Mouse (Mus musculus) heart, embryonic 10.5 days (tissue): ENCODE data around the gene Hspb11. TPM values are rescaled to one million over a fixed set of nuclear protein-coding genes. Genes with fewer than 3 reads are reported as not detected.

Experiments
- DNase-seq: peaks from one replicate; pipeline ENCODE4 v3.0.0-alpha.2; 2017; ENCODE audit warnings: low spot score
- H3K27ac ChIP-seq: fragments of 300-500 bp; sonication (generic); 2 replicates; pipeline ENCODE4 v1.5.1; 2016; ENCODE audit warnings: mild to moderate bottlenecking
- H3K27me3 ChIP-seq: fragments of 300-500 bp; sonication (generic); 2 replicates; pipeline ENCODE4 v1.6.1; 2016; ENCODE audit warnings: mild to moderate bottlenecking; ENCODE audit not compliant: poor library complexity, insufficient read depth, severe bottlenecking
- H3K36me3 ChIP-seq: fragments of 300-500 bp; sonication (generic); 2 replicates; pipeline ENCODE4 v1.6.1; 2016; ENCODE audit warnings: mild to moderate bottlenecking, moderate library complexity
- H3K4me1 ChIP-seq: fragments of 300-500 bp; sonication (generic); 2 replicates; pipeline ENCODE4 v1.6.1; 2016; ENCODE audit warnings: mild to moderate bottlenecking
- H3K4me3 ChIP-seq: fragments of 300-500 bp; sonication (generic); 2 replicates; pipeline ENCODE4 v1.5.1; 2016; ENCODE audit warnings: mild to moderate bottlenecking, moderate library complexity
- H3K9me3 ChIP-seq: fragments of 300-500 bp; sonication (generic); 2 replicates; pipeline ENCODE4 v1.6.1; 2016; ENCODE audit warnings: mild to moderate bottlenecking, moderate library complexity
- WGBS: fragments of 180-500 bp; shearing (Covaris S2); methylation state at CpG from one replicate; pipeline ENCODE4 v1.1.7; 2016; 5-methylcytosine and 5-hydroxymethylcytosine counted together
- polyA plus RNA-seq: library from polyadenylated mRNA; unstranded; fragments of >200 nt; fragmentation: Nextera tagmentation; extraction: Ambion mirVana; gene quantifications from 2 replicates; pipeline ENCODE4 v1.2.1, GENCODE M21; 2016

Hspb11 gene
- polyA plus RNA-seq, 1 experiment from 2014 or later, result 39.4 TPM

DNA sequence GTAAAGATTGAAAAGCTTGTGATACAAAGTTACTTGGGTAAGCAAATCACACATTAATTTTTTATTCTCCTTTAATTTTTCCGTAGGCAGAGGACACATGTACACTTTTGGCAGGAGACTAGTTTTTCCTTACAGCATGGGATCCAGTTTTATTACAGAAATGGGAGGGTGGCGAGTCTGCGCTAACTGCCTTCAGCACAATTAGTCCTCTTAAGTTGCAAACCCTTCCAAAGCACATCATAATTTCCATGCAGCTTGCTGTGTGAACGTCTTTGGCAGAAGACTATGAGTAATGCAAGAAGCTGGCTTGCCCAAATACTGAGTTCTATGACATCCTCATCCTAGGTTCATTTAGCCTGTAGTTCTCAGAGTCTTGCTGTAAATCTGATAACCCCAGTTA lies 20.3 kb downstream of the Hspb11 start:
- H3K27me3 ChIP-seq, result no peaks in the 10 kb centered on the region
- no peak overlapping the region for H3K4me3 ChIP-seq
- peaks cover 2% of the 10 kb centered on the region; the same call in 1 of the 2 replicates for H3K36me3 ChIP-seq
- no peak for DNase-seq
- WGBS, result 83% methylated on average over 4 of the region's 4 CpGs
- H3K27ac ChIP-seq, result no peak overlapping the region
- peaks cover 12% of the 10 kb centered on the region for H3K4me1 ChIP-seq
- H3K9me3 ChIP-seq, result no peaks in the 10 kb centered on the region

DNA sequence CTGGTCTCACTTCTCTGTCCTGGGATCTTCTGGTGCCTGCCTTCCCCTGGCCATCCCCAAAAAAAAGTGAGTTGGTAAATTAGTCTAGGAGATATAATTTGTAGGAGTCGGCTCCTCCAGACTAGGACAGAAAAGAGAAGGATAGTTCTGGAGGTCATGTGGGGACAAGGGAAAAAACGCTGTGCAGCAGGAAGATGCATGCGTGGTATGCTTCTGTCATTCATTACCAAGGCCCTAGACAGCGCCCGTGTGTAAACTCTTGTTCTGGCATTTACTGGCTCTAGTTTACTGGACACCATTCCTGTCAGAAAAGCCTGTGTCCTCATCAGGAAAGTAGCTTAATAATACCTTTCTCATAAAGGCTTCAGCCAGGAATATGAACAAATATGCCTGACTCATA lies 21.1 kb downstream of the Hspb11 start:
- WGBS, result 71% methylated on average over 5 of the region's 5 CpGs
- Histone ChIP-seq H3K27ac (no peak overlapping the region), H3K4me1 (peaks cover 14% of the 10 kb centered on the region), H3K9me3 (no peaks in the 10 kb centered on the region), H3K4me3 (no peak overlapping the region), H3K36me3 (peaks cover 2% of the 10 kb centered on the region; the same call in 1 of the 2 replicates), H3K27me3 (no peaks in the 10 kb centered on the region)
- no peak for DNase-seq

DNA sequence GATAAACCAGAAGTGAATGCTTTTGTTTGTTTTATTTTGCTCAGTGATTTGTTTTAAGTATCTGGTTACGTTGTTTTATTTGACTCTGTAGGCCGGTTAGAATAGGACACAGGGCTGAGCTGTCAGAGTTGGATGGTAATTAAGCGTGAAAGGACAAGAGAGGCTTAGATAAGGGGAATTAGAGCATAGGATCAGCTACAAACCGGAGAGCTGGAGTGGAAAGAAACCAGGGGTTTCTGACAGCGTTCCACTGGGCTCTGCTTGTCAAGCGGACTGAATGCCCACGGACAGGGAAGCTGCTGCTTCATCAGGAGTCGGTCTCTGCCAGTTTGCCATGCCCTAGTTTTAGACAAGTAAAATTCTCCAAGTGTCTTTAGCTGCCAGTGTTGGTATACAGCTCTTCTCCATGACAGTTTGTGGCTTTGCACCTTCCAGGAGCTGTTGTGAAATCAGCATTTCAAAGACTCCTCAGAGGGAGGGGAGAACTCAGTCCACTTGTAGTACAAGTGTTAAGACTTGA lies 24.9 kb downstream of the Hspb11 start:
- peaks cover 13% of the 10 kb centered on the region for H3K36me3 ChIP-seq
- no peak overlapping the region for H3K4me3 ChIP-seq
- H3K9me3 ChIP-seq, result no peaks in the 10 kb centered on the region
- no peak overlapping the region for H3K27ac ChIP-seq
- H3K4me1 ChIP-seq, result peaks cover 8% of the 10 kb centered on the region
- H3K27me3 ChIP-seq, result no peaks in the 10 kb centered on the region
- DNase-seq, result no peak
- 14% methylated on average over 8 of the region's 8 CpGs for whole genome bisulfite sequencing

DNA sequence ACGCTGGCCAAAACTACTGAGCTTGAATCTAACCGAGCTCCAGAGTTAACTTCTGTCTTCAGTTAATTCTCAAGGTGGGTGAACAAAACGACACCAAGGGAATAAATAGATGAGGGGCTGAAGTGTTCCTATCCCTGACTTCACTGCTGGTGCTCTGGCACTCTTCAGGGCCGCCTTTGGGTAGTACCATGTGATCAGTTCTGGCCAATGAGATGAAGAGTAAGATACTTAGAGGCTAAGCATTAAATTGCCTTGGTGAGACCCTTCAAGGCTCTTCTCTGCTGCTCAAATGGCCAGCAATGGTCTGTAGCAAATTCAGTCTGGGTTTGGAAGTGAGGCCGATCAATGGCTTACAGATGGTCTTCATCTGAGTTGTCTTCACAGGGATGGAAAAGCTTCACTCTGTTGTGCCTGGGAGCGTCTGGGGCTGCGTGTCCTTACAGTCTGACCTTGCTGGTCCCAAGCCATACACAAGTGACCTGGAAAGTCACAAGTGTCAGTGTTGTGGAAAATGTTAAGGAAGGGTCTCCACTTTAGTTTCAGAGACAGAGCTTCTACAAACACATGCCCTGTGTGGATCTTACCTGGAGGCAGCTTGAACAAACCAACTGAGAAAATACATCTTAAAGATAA lies 27.6 kb downstream of the Hspb11 start:
- Histone ChIP-seq H3K4me1 (peaks cover 8% of the 10 kb centered on the region), H3K4me3 (no peak overlapping the region), H3K9me3 (no peaks in the 10 kb centered on the region), H3K27ac (no peak overlapping the region), H3K36me3 (peaks cover 13% of the 10 kb centered on the region), H3K27me3 (no peaks in the 10 kb centered on the region)
- DNase-seq, result no peak
- WGBS, result 66% methylated on average over 7 of the region's 7 CpGs

DNA sequence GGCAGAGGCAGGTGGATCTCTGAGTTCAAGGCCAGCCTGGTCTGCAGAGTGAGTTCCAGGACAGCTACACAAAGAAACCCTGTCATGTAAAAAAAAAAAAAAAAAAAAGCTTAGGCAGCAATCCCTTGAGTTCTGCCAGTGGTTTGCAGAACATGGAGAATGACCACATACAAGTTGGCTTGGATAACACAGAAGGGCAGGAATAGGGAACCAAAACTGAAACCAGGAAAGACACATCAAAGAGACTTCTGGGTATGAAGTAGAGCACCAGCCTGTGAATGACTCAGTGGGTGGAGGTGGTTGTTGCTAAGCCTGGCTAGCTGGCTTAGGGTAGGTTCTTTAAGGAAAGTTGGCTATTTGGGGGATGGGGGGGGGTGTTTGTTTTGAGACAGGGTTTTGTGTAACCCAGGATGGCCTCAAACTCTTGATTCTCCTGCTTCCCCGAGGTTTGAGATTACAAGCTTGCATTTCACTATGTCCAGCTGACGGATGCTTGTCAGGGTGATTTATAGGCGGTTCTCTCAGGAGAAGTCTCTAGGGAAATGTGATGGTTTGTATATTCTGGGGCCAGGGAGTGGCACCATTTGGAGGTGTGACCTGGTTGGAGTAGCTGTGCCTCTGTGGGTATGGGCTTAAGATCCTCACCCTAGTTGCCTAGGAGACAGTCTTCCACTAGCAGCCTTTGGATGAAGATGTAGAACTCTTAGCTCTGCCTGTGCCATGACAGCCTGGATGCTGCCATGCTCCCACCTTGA lies 32.2 kb downstream of the Hspb11 start:
- H3K4me1 ChIP-seq, result no peaks in the 10 kb centered on the region
- 74% methylated on average over 3 of the region's 3 CpGs for WGBS
- no peak for DNase-seq
- no peaks in the 10 kb centered on the region for H3K9me3 ChIP-seq
- H3K4me3 ChIP-seq, result no peak overlapping the region
- H3K36me3 ChIP-seq, result peaks cover 5% of the 10 kb centered on the region; the same call in 1 of the 2 replicates
- no peaks in the 10 kb centered on the region for H3K27me3 ChIP-seq
- H3K27ac ChIP-seq, result no peak overlapping the region

DNA sequence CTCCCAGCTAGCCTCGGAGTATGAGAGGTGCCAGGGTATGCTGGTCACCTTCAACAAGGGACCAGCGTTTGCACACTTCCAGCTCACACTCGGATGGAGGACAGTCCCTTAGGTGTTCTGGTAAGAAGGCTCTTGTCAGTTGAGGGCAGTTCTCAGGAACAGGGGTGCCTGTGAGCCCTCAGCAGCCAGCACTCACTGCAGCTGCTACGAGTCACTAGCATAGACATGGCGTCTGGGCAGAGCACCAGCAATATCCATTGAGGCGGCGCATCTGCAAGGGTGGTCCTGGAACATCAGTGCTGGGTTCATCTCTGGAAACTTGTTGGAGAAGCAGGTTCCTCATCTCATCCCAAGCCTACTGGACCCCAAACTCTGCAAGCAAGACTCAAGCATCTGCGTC lies 33.0 kb downstream of the Hspb11 start:
- no peak overlapping the region for H3K4me3 ChIP-seq
- WGBS, result 87% methylated on average over 8 of the region's 8 CpGs
- DNase-seq, result no peak
- no peaks in the 10 kb centered on the region for H3K27me3 ChIP-seq
- H3K36me3 ChIP-seq, result no peaks in the 10 kb centered on the region
- H3K9me3 ChIP-seq, result no peaks in the 10 kb centered on the region
- H3K27ac ChIP-seq, result no peak overlapping the region
- H3K4me1 ChIP-seq, result no peaks in the 10 kb centered on the region

DNA sequence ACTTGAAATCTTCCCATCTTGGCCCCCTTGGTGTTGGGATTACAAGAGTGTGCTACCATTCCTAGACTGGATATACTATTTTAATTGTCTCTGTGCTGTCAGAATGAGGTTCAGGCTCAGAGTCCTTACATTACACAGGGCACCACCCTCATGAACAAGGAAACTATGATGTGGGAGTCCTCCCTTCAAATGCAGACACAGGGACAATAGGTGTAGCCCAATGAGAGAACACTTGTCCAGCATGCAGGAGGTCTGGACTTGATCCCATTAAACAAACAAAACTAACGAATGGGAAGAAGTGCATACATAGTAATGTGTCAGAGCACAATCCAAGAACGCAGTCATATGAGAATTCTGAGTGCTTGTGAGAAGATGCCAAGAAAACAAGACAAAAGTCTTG lies 34.1 kb downstream of the Hspb11 start:
- Histone ChIP-seq H3K27ac (no peak overlapping the region), H3K4me1 (peaks cover 7% of the 10 kb centered on the region), H3K4me3 (no peak overlapping the region), H3K27me3 (no peaks in the 10 kb centered on the region), H3K9me3 (no peaks in the 10 kb centered on the region), H3K36me3 (no peaks in the 10 kb centered on the region)
- 80% methylated on average over 2 of the region's 2 CpGs for WGBS
- no peak for DNase-seq

DNA sequence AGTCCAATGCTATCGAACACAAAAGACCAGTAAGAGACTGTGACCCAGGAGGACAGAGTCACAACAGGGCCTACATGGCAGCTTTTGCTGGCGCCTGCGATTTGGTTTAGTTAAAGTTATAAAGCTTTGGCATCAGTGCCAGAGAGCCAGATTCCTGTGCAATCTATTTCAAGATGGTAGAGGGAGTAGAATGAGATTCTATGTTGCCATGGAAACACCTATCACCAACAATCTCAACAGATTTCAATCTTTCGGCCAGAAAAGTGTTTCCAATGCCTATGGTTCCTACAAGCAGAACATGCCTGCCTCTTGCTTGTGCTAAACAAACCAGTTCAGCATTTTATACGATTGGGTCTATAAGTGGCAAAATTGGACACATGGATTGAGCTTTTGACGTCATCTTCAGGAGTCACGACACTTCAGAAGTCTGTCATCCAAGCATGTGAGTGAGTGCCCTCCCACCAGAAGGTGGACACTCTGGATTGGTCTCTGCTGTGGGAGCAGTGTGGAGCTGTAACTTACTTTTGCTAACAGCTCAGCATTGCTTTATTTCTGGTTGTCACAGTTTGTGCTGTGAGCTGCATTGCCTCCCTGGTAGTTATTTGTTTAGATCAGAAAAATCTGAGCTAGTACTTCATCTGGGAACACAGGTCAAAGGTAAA lies 38.3 kb downstream of the Hspb11 start:
- H3K4me1 ChIP-seq, result peaks cover 8% of the 10 kb centered on the region
- WGBS, result 83% methylated on average over 7 of the region's 7 CpGs

DNA sequence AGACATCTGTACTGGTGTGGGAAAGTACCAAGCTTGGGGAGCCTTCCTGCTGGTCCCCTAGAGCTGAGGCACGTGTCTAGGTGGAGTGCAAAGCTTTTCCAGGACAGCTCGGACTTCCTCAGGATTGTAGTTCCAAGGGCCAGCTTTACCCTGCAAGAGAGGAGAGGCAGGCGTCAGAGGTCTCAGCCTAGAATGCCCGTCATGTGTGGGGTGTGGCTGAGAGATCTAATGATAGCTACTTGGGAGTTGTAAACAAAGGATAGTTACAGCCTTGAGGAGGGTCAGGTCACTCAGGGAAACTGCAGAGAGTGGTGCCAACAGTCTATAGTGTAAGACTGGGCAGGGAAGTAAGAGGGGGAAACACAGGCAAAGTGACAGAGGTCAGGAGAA lies 38.9 kb downstream of the Hspb11 start:
- H3K4me3 ChIP-seq, result no peak overlapping the region
- no peaks in the 10 kb centered on the region for H3K27me3 ChIP-seq
- H3K4me1 ChIP-seq, result peaks cover 8% of the 10 kb centered on the region
- no peak for DNase-seq
- 0 out of 2 replicates have a peak overlapping the region, but pooled peaks have one; percentile 11 for H3K27ac ChIP-seq
- 31% methylated on average over 4 of the region's 4 CpGs for whole genome bisulfite sequencing
- H3K36me3 ChIP-seq, result no peaks in the 10 kb centered on the region
- H3K9me3 ChIP-seq, result no peaks in the 10 kb centered on the region

More for the DNA sequence above, 38.3 kb downstream of the Hspb11 start:
- no peak for DNase-seq
- no peak overlapping the region for H3K4me3 ChIP-seq
- no peaks in the 10 kb centered on the region for H3K27me3 ChIP-seq
- no peaks in the 10 kb centered on the region for H3K36me3 ChIP-seq
- no peaks in the 10 kb centered on the region for H3K9me3 ChIP-seq
- no peak overlapping the region for H3K27ac ChIP-seq

DNA sequence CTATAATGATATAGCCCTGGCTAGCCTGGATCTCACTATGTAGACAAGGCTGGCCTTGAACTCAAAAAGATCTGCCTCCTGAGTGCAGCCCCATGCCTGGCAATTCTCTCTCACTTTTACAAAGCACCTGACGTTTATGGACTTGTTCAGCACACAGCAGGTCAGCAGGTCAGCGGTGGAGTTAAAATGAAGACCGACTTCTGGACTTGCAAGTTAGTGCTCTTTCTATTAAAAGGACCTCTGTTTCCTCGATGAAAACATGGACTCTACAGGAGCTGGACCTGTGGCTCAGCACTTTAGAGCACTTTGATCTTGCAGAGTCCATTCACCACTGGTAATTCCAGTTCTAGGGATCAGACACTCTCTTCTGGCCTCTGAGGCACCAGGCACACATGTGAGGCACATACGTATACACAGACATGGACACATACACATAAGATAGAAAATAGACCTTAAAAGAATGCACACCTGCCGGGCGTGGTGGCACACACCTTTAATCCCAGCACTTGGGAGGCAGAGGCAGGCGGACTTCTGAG lies 44.7 kb downstream of the Hspb11 start:
- Histone ChIP-seq H3K4me1 (no peaks in the 10 kb centered on the region), H3K4me3 (no peak overlapping the region), H3K9me3 (no peaks in the 10 kb centered on the region), H3K27ac (no peak overlapping the region), H3K36me3 (no peaks in the 10 kb centered on the region), H3K27me3 (0 out of 2 replicates have a peak, but pooled peaks cover 7% of the 10 kb centered on the region)
- no peak for DNase-seq
- 80% methylated on average over 8 of the region's 8 CpGs for WGBS

DNA sequence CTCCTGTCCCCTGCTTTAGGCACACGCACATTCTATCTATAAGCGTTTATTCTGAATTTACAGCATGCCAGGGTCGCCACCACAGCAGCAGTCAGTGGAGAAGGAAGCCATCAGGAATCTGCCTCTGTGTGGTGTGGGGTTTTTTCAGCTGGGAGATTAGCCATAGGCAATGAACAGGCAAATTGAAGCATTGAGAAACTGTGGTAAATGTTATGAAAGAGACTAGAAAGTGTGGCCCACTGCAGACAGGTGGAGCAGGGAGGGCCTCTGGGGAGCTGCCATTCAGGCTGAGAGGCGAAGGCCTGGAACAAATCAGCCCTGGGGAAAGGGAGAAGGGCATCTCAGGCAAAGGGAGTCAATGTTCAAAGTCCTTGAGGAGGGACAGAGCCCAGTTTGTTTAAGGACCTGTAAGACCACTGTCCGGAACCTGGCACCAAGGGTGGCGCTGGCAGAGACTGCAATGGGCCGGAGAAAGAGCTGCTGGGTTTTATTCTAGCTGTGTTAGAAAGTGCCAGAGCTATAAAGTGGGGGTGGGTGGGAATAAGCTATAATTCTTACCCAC lies 46.5 kb downstream of the Hspb11 start:
- no peak for DNase-seq
- WGBS, result 81% methylated on average over 7 of the region's 7 CpGs
- no peaks in the 10 kb centered on the region for H3K36me3 ChIP-seq
- no peaks in the 10 kb centered on the region; the same call in 1 of the 2 replicates for H3K4me1 ChIP-seq
- no peaks in the 10 kb centered on the region for H3K9me3 ChIP-seq
- H3K4me3 ChIP-seq, result no peak overlapping the region
- H3K27me3 ChIP-seq, result peaks cover 10% of the 10 kb centered on the region; the same call in 1 of the 2 replicates
- H3K27ac ChIP-seq, result no peak overlapping the region

DNA sequence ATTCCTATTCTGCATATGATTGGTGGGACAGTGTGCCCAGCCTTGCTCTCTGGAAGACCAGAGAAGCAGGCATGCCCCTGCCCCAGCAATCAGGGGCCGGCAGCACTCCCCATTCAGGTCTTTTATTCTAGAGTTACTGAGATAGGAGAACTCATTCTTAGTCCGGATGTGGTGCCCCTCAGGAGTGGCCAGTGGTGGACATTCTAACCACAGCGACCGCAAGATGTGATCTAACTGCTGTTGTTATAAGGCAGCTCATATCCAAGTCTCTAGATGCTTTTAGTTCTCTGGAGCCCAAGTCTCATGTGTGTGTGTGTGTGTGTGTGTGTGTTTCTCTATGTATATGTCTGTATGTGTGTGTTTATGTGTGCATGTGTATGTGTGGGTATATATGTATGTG lies 47.0 kb downstream of the Hspb11 start:
- Histone ChIP-seq H3K36me3 (no peaks in the 10 kb centered on the region), H3K4me1 (peaks cover 5% of the 10 kb centered on the region), H3K27me3 (peaks cover 10% of the 10 kb centered on the region; the same call in 1 of the 2 replicates), H3K27ac (no peak overlapping the region), H3K9me3 (no peaks in the 10 kb centered on the region), H3K4me3 (no peak overlapping the region)
- WGBS, result 72% methylated on average over 4 of the region's 4 CpGs
- DNase-seq, result no peak
